Mouse (Mus musculus) myocyte (in vitro differentiated cells): ENCODE data around the gene Nradd.

Source experiments
- CEBPB ChIP-seq: IDR thresholded peaks from 2 replicates; pipeline ENCODE4 v1.6.1; 2011; ENCODE audit warnings: mild to moderate bottlenecking, moderate library complexity; ENCODE audit not compliant: poor library complexity, insufficient read depth, severe bottlenecking
- E2F4 ChIP-seq: IDR thresholded peaks from one replicate; pipeline ENCODE4 v1.6.1; 2011; ENCODE audit warnings: mild to moderate bottlenecking, control low read depth, moderate library complexity; ENCODE audit not compliant: insufficient read depth
- MAX ChIP-seq: IDR thresholded peaks from one replicate; pipeline ENCODE4 v1.6.1; 2011; ENCODE audit warnings: low read depth, mild to moderate bottlenecking, control low read depth
- MYOD1 ChIP-seq, 3 experiments: IDR thresholded peaks; one replicate each; pipeline ENCODE4 v1.6.1; 2011; ENCODE audit warnings: control low read depth in 2 of 3, low read depth in 2 of 3, mild to moderate bottlenecking in 2 of 3, moderate library complexity in 1 of 3; ENCODE audit not compliant: insufficient read length in 2 of 3, control insufficient read depth in 1 of 3
- MYOG ChIP-seq, 3 experiments: IDR thresholded peaks; one replicate each; pipeline ENCODE4 v1.6.1; 2011; ENCODE audit warnings: control low read depth in 2 of 3, low read depth in 2 of 3, mild to moderate bottlenecking in 2 of 3; ENCODE audit not compliant: insufficient read length in 2 of 3, control insufficient read depth in 1 of 3, insufficient read depth in 1 of 3
- POLR2A ChIP-seq: IDR thresholded peaks from one replicate; pipeline ENCODE4 v1.6.1; 2011; ENCODE audit warnings: low read depth, mild to moderate bottlenecking, control low read depth, moderate library complexity; ENCODE audit not compliant: insufficient read length
- POLR2AphosphoS2 ChIP-seq: IDR thresholded peaks from one replicate; pipeline ENCODE4 v1.6.1; 2011; ENCODE audit warnings: low read depth, control low read depth; ENCODE audit not compliant: insufficient read length
- REST ChIP-seq: IDR thresholded peaks from one replicate; pipeline ENCODE4 v1.6.1; 2011; ENCODE audit warnings: mild to moderate bottlenecking, control low read depth, moderate library complexity; ENCODE audit not compliant: insufficient read depth, insufficient read length
- SRF ChIP-seq: IDR thresholded peaks from one replicate; pipeline ENCODE4 v1.6.1; 2011; ENCODE audit warnings: low read depth; ENCODE audit not compliant: control insufficient read depth, insufficient read length
- TCF3 ChIP-seq: IDR thresholded peaks from one replicate; pipeline ENCODE4 v1.6.1; 2011; ENCODE audit warnings: low read depth, control low read depth; ENCODE audit not compliant: insufficient read length
- USF1 ChIP-seq: IDR thresholded peaks from one replicate; pipeline ENCODE4 v1.6.1; 2011; ENCODE audit warnings: low read depth, mild to moderate bottlenecking, control low read depth, moderate library complexity

DNA sequence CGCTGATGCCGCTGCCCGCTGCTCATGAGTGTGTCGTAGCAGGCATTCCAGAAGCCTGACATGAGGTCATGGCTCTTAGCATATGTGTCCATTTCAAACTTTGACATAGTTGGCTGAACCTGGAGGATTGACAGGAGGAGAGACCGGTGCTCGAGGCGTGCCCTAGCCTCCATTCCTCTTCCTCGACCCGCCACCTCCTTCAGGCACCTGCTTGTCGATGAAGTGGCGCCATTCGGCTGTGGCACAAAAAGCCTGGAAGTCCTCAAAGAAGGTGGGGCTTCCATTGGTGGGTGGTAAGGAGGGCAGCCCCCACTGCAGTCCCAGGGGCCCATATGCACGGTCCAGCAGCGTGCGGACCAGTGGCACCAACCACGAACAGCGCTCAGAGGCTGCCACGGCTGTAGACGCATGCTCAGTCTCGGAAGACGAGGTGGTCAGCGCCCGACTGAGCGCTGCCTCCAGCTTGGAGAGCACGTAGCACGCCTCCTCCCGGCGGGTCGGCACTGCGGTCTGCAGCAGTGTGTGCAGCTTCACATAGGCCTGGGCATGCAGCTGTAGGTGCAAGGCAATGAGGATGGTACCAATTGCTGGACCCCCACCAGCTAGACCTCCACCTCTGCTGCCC lies 7.5 kb upstream of the Nradd start:
- TF ChIP-seq TCF3 = no peak
- no peak for TF ChIP-seq POLR2AphosphoS2
- TF ChIP-seq MAX = no peak
- TF ChIP-seq REST = no peak
- TF ChIP-seq CEBPB = no peak
- no peak for TF ChIP-seq POLR2A
- TF ChIP-seq MYOD1 (IDR thresholded peaks at IDR 0.05; ENCODE audit: control insufficient read depth in 1 of 3, insufficient read length in 2 of 3, low read depth in 2 of 3) = no peak
- TF ChIP-seq MYOG (IDR thresholded peaks at IDR 0.05; ENCODE audit: control insufficient read depth in 1 of 3, insufficient read depth in 1 of 3, insufficient read length in 2 of 3, low read depth in 2 of 3) = no peak
- no peak for TF ChIP-seq USF1
- TF ChIP-seq E2F4 = no peak
- no peak for TF ChIP-seq SRF
